Mouse (Mus musculus): Measurements from ENCODE around the gene Atp9a.
A peak's percentile ranks its signal among the peaks of the same experiment; 100 is the strongest.
"Not testable (repeated sequence)": the region's sequence is repeated elsewhere in the genome, so short reads cannot be mapped to it uniquely, and the experiment has no call there.

Gene Atp9a

GRCm38 (mm10) chr2:168742059-168742627 lies at the start of gene Atp9a:
TSS of gene Atp9a (minus strand) at chr2:168742409.
- peak; percentile 68 for DNase-seq

GRCm38 (mm10) chr2:168791115-168791802 lies 49.0 kb upstream of the Atp9a start:
- DNase-seq, result no peak

- no peak for DNase-seq
These were observed 44.0 kb upstream of the Atp9a start for GRCm38 (mm10) chr2:168786174-168786573.

GRCm38 (mm10) chr2:168780596-168780995 lies 38.4 kb upstream of the Atp9a start:
- no peak for DNase-seq

DNA sequence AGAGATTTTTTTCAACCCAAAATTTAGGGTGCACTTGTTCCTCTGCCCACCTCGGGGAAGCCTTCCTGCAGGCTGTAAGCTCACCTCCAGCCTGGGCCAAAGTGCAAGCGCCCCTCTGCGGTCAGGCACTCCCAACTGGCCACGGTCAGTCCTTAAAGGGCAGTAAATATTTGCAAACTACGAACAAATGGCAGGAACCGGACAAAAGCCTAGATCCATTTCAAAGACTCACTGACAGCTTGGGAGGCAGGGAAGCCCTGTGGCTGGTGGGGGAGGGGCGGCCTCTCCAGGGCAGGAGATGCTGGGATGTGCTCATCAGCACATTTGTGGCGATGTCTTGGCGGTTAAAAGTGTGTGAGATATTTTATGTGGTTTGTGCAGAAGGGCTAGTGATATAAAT lies 37.8 kb upstream of the Atp9a start:
- DNase-seq, result no peak

DNA sequence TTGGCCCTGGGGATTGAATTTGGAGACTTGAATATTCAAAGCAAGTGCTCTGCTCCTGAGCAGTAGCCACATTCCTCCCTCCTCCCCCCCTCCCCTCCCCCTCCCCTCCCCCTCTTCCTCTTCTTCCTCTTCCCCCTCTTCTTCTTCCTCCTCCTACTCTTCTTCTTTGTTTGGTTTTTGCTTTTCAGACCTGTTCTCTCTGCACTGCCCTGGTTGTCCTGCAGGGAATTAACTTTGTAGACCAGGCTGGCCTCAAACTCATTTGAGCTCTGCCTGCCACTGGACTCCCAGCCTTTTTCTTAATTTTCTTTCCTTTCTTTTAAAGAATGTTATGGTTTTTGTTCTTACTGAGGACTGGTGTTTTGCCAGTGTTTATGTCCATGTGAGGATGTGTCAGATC lies 35.3 kb upstream of the Atp9a start:
- no peak for DNase-seq

- DNase-seq, result no peak
These were observed 34.0 kb upstream of the Atp9a start for GRCm38 (mm10) chr2:168776238-168776637.

DNA sequence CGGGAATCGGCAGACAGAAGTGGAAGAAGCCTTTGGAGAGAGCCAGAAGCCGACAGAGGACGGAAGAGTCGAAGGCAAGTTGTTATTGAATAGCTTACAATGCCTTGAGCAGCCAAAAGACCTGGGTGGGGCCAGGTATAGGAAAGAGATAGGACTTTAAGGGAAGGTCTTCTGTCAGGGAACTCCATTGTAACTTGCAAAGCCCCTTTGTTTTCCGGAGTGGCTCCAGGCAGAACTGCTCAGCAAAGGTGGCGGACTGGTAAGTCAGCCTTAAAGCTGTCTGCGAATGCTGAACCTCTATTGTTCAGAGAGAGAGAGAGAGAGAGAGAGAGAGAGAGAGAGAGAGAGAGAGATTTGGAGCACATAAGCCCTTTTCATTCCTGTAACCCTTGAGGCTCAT lies 27.1 kb upstream of the Atp9a start:
- no peak for DNase-seq

DNA sequence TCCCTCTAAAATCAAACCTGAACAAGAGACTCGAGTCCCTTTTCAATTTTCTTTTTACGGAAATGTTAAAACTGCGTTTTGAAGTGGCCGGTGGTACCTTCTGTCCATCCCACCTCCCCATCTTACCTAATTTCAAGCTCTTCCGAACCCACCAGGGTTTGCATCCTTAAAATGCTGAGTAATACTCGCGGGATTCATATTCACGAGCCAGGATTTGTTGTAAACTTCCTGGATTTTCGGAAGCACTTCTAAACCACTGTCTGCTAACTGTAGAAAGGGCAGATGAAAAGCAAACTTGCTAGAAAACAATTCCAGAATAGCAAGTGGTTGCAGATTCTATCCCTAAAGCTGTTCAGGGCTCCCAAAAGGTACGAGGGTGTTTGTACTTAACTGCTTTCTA lies 25.4 kb upstream of the Atp9a start, which contains the start of gene Sall4:
Sall4 (minus strand) TSS at position 362 of the 400 bp plus-strand sequence.
- no peak for DNase-seq

- DNase-seq, result no peak
These were observed 24.5 kb upstream of the Atp9a start for GRCm38 (mm10) chr2:168766538-168767361.

GRCm38 (mm10) chr2:168765696-168766537 lies 23.7 kb upstream of the Atp9a start:
- no peak for DNase-seq

DNA sequence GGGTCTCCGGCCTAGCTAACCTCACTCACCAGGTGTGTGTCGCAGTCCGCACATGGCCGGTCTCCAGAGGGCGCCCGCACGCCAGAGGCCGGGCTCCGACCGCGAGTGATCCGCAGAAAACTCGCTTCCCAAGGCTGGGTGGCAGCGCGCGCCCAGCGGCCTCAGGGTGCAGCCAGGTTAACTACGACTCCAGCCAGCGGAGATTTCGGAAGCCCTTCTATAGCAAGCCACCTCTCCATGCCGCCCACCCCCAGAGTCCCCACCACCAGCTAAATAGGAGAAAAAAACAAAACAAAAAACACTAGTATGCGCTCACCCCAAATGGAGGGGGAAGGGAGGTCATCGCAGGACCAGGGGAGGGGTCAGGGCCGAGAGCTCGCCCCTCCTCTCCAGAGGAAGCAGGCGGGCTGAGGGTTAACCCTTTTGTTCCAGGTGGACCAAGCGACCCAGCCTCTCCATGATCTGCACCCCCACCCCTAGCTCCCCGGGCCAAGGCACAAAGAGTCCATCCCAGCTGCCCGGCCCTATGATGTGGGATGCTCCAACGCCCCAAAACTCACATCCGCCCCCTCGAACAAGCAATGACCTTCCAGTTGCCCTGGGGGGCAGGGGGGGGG lies 23.0 kb upstream of the Atp9a start:
- peak; percentile 66 for DNase-seq

- no peak for DNase-seq
These were observed 22.3 kb upstream of the Atp9a start for GRCm38 (mm10) chr2:168764460-168764867.

GRCm38 (mm10) chr2:168763785-168764184 lies 21.6 kb upstream of the Atp9a start:
- DNase-seq, result no peak

DNA sequence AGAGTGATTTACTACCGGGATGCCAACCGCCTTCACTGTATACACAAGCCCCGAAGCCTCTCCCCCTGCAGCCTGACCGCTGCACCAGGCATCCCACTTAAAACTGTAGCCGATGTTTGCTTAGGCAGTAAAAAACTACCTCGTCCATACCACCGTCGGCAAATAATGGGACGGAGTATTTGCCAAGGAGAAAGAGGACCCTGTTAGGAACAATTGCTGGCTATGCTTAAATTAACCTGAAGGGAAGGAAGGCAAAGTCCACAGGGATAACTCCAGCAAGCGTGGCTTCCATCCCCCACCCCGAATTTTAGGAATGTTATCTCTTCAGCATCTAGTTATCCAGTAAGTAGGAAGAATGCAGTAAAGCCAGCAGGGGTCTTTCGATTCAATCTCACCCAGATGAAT lies 20.2 kb upstream of the Atp9a start:
- no peak for DNase-seq

DNA sequence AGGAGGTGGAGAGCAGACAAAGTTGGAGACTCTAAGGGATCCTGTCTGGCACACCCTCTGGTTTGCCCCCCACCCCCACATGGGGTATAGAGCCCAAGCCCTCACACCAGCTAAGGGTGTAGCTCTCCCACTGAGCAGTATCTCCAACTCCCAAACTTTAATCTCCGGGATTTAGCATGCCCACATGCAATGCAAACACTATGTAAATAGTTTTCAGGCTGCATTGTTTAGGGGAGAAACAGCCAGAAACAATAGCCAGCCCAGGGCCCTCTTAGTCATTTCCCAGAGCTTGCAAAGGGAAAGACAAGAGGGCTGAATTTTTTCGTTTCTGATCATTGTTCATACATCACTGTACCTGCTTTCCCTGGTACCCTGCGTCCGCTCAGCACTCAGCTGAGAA lies 19.7 kb upstream of the Atp9a start:
- no peak for DNase-seq

DNA sequence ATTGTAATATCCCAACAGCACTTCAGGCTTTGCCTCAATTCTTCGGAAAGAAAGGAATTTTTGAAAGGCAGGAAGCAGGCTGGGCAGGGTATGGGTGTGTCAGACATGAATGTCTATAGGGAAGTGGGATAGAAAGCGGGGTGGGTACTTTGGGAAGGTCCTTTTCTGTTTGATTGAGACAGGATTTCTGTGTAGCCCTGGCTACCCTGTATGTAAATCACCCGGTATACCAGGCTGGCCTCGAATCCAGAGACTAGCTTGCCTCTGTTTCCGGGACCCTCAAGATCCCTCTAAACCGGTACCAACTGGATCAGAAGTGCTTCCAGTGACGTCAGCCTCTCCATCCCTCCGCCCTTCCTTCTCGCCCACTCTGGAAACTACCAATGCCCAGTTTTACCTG lies 18.9 kb upstream of the Atp9a start:
- no peak for DNase-seq

DNA sequence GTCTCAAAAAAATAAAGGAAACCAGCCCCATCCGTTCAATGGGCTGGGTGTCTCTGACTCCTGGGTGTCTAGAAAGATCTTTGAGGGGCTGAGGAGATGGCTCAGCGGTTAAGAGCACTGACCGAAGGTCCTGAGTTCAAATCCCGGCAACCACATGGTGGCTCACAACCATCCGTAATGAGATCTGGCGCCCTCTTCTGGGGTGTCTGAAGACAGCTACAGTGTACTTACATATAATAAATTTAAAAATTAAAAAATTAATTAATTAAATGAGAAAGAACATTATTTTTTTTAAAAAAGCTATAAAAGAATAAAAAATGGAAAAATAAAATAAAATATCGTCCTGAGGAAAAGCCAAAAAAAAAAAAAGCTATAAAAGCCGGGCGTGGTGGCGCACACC lies 2.2 kb upstream of the Atp9a start:
- not testable (repeated sequence) for DNase-seq

DNA sequence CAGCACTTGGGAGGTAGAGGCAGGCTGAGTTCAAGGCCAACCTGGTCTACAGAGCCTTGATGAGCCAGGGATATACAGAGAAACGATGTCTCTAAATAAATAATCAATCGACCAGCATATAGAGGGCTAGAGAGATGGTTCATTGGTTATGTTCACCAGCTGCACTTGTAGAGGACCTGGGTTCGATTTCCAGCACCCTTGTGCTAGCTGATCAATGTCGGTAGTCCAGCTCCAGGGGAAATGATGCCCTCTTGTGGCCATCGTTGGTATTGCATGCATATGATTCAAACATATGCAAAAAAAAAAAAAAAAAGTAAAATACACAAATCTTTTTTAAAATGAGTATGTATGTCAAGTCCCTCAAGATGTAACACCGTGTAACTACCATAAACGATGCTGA lies 440 bp upstream of the Atp9a start:
- DNase-seq, result peak; percentile 67

- peak; percentile 90 for DNase-seq
These were observed 743 bp downstream of the Atp9a start for GRCm38 (mm10) chr2:168741273-168742058.

GRCm38 (mm10) chr2:168740496-168740895 lies 1.7 kb downstream of the Atp9a start:
- no peak for DNase-seq

DNA sequence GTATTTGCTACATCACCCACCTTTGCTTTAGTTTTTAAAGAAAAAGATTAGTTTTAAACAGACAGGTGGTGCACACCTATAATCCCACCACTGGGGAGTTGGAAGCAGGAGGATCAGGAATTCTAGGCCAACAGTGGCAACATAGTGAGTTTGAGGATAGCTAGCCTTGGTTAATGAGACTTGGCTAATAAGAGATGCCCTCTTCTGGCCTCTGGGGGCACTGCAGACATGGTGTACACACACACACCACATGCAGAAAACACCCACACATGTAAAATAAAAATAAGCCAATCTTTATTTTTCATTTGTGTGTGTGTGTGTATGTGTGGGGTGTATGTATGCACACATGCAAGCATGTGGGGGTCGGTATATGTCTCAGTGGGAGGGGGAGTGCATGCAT lies 3.4 kb downstream of the Atp9a start:
- DNase-seq, result no peak
